ENCODE assay signal across 18 mouse cellular contexts in genomic region chr10:18525311-18525710, GRCm38 (mm10). TPM values are rescaled to one million over a fixed set of nuclear protein-coding genes. Genes with fewer than 3 reads are reported as not detected.
DNase-seq lines count a peak whose midpoint lies in the region; ATAC-seq lines count a peak whose summit lies in the region.
"Had no signal": no experiment of that assay in that cellular context is flagged by ENCODE, and none has a peak within 500 bp of the region (broad histone marks: within the 10 kb centered on the region; RNA-seq: fewer than 3 reads in every experiment).

No protein-coding gene starts in this region.

- H3K27me3 ChIP-seq in neural tube, embryonic 15.5 days (replicated peaks): no peaks in the 10 kb centered on the region
- H3K27me3 ChIP-seq: heart, embryonic 13.5 days; limb, embryonic 12.5 days; liver, embryonic 13.5 days had no signal

- WGBS in neural tube, embryonic 15.5 days: 84% methylated on average over 15 of the region's 15 CpGs

- peaks cover 27% of the 10 kb centered on the region for H3K36me3 ChIP-seq in neural tube, embryonic 15.5 days
- H3K36me3 ChIP-seq: liver, embryonic 13.5 days had no signal

- no peak overlapping the region for H3K9ac ChIP-seq in neural tube, embryonic 15.5 days (replicated peaks)
- H3K9ac ChIP-seq: liver, embryonic 13.5 days; lung, embryonic 14.5 days had no signal

- peak; percentile 91 for DNase-seq in heart, adult 11 months
- no peak for DNase-seq in heart, adult 8-10 months (ENCODE audit: low spot score)
- DNase-seq in neural tube, embryonic 10.5 days (ENCODE audit: extremely low spot score, low spot score): no peak
- DNase-seq in cerebellum, postnatal 10 days: peak; percentile 56 to 60
- no peak for DNase-seq in left cerebral cortex, adult 9 months (ENCODE audit: low spot score in 2 of 2)
- DNase-seq in gastrocnemius, postnatal 25 days: no peak
- DNase-seq: adrenal gland, postnatal 36 days; kidney, adult 9 months; kidney, postnatal 25 days; liver, embryonic 13.5 days; lung, embryonic 14.5 days; lung, postnatal 36 days; retina, postnatal 1 day; thymus, postnatal 36 days had no signal

- H3K4me2 ChIP-seq in neural tube, embryonic 15.5 days: no peak overlapping the region
- H3K4me2 ChIP-seq: heart, embryonic 13.5 days; limb, embryonic 12.5 days; liver, embryonic 13.5 days; lung, embryonic 14.5 days had no signal

- no peak overlapping the region for H3K27ac ChIP-seq in neural tube, embryonic 15.5 days (replicated peaks)
- H3K27ac ChIP-seq: heart, embryonic 13.5 days; liver, embryonic 13.5 days had no signal

- 0 out of 2 replicates have a peak, but pooled peaks have one; percentile 22 for ATAC-seq in neural tube, embryonic 15.5 days (ENCODE audit: low FRiP score)
- ATAC-seq: forebrain, embryonic 16.5 days had no signal

- H3K4me1 ChIP-seq in neural tube, embryonic 15.5 days: peaks cover 37% of the 10 kb centered on the region
- H3K4me1 ChIP-seq: liver, embryonic 13.5 days had no signal

- no peaks in the 10 kb centered on the region for H3K9me3 ChIP-seq in neural tube, embryonic 15.5 days (replicated peaks)
- H3K9me3 ChIP-seq: heart, embryonic 13.5 days; limb, embryonic 12.5 days; liver, embryonic 13.5 days had no signal

- H3K4me3 ChIP-seq in neural tube, embryonic 15.5 days (replicated peaks): no peak overlapping the region
- H3K4me3 ChIP-seq: heart, embryonic 13.5 days; limb, embryonic 12.5 days; liver, embryonic 13.5 days had no signal

RNA-seq across cellular contexts. Expression of gene Hebp2, which starts 20.6 kb away (rescaled TPM):
- under 1 TPM; 0.41 to 0.84 (median 0.72) TPM for total RNA-seq in heart, adult 8-10 months (2022)
- 15.5 and 18.3 TPM in 2 replicates for polyA plus RNA-seq in neural tube, embryonic 15.5 days (2015; fragmentation: Nextera tagmentation; extraction: Ambion mirVana)
- under 1 TPM; 0.59 to 0.91 TPM for total RNA-seq in gastrocnemius, postnatal 25 days (2021)

Comparison
In these comparisons a context has a peak if more than half of its experiments do, and no peak if none do; other contexts are left out.
1. DNase-seq: peak in heart, adult 11 months (single experiment) and cerebellum, postnatal 10 days (2 of 2); none in heart, adult 8-10 months (single experiment), neural tube, embryonic 10.5 days (single experiment), left cerebral cortex, adult 9 months (0 of 2) and gastrocnemius, postnatal 25 days (single experiment).